22 mouse cellular contexts compared by ENCODE assay signal in genomic region chr2:102314610-102315009, GRCm38 (mm10).
DNase-seq lines count a peak whose midpoint lies in the region; ATAC-seq and TF ChIP-seq lines count a peak whose summit lies in the region.
"Had no signal": no experiment of that assay in that cellular context is flagged by ENCODE, and none has a peak within 500 bp of the region (broad histone marks: within the 10 kb centered on the region; RNA-seq: fewer than 3 reads in every experiment).

No protein-coding gene starts in this region.

- DNase-seq in adrenal gland, adult 2 months = peak; percentile 26
- DNase-seq in adrenal gland, adult 18-20 months (ENCODE audit: low spot score in 2 of 2) = no peak
- DNase-seq in kidney, adult 2 months = peak; percentile 17
- DNase-seq in kidney, postnatal 14 days = no peak
- DNase-seq in midbrain, embryonic 14.5 days = peak; percentile 35
- no peak for DNase-seq in midbrain, postnatal 0 days (ENCODE audit: low spot score)
- no peak for DNase-seq in layer of hippocampus, adult 2 months (ENCODE audit: low spot score in 2 of 2)
- no peak for DNase-seq in ovary, postnatal 14 days (ENCODE audit: low spot score)
- DNase-seq: adrenal gland, postnatal 10 days; cerebellum, adult 11-12 months; cerebellum, postnatal 14 days; gastrocnemius, postnatal 10 days; kidney, postnatal 4 days; thymus, postnatal 14 days had no signal

- no peaks in the 10 kb centered on the region for H3K4me1 ChIP-seq in kidney, adult 2 months (ENCODE audit: control insufficient read depth, insufficient read depth, low read length)
- no peaks in the 10 kb centered on the region for H3K4me1 ChIP-seq in midbrain, embryonic 14.5 days (ENCODE audit: control insufficient read depth, insufficient read depth, low read length)
- H3K4me1 ChIP-seq in midbrain, postnatal 0 days (ENCODE audit: insufficient read depth, low read length) = no peaks in the 10 kb centered on the region
- H3K4me1 ChIP-seq: intestine, embryonic 15.5 days had no signal

- H3K36me3 ChIP-seq in kidney, adult 2 months (ENCODE audit: control insufficient read depth, insufficient read depth, low read length) = no peaks in the 10 kb centered on the region; the same call in 1 of the 2 replicates
- H3K36me3 ChIP-seq in midbrain, embryonic 14.5 days (ENCODE audit: control insufficient read depth, insufficient read depth, low read length) = no peaks in the 10 kb centered on the region
- no peaks in the 10 kb centered on the region for H3K36me3 ChIP-seq in midbrain, postnatal 0 days (ENCODE audit: insufficient read depth, low read length)
- H3K36me3 ChIP-seq: embryonic facial prominence, embryonic 15.5 days; intestine, embryonic 15.5 days; limb, embryonic 12.5 days; neural tube, embryonic 13.5 days had no signal

- ATAC-seq in midbrain, embryonic 14.5 days (ENCODE audit: low FRiP score, low TSS enrichment) = no peak
- ATAC-seq in midbrain, postnatal 0 days (ENCODE audit: low FRiP score) = no peak
- ATAC-seq: intestine, embryonic 15.5 days had no signal

- H3K9ac ChIP-seq in midbrain, embryonic 14.5 days (replicated peaks; ENCODE audit: low read length) = no peak overlapping the region
- no peak overlapping the region for H3K9ac ChIP-seq in midbrain, postnatal 0 days (replicated peaks; ENCODE audit: low read length, poor library complexity, severe bottlenecking)
- H3K9ac ChIP-seq: embryonic facial prominence, embryonic 15.5 days; hindbrain, embryonic 14.5 days; intestine, embryonic 15.5 days; limb, embryonic 12.5 days; liver, embryonic 14.5 days; neural tube, embryonic 13.5 days had no signal

- H3K4me3 ChIP-seq in kidney, adult 2 months (ENCODE audit: insufficient read depth, low read depth, low read length) = no peak overlapping the region
- no peak overlapping the region for H3K4me3 ChIP-seq in midbrain, embryonic 14.5 days (replicated peaks; ENCODE audit: low read depth, low read length)
- H3K4me3 ChIP-seq in midbrain, postnatal 0 days (ENCODE audit: low read depth, low read length) = no peak overlapping the region
- no peak overlapping the region for H3K4me3 ChIP-seq in layer of hippocampus, adult 2 months
- H3K4me3 ChIP-seq: embryonic facial prominence, embryonic 15.5 days; intestine, embryonic 15.5 days; limb, embryonic 12.5 days; neural tube, embryonic 13.5 days had no signal

- TF ChIP-seq CTCF in kidney, adult 2 months (conservative IDR thresholded peaks at IDR 0.05; ENCODE audit: insufficient read depth, insufficient read length, low read depth, low read length) = no peak
- no peak for TF ChIP-seq CTCF in midbrain, postnatal 0 days (IDR thresholded peaks at IDR 0.05)
- TF ChIP-seq CTCF in layer of hippocampus, adult 2 months (conservative IDR thresholded peaks at IDR 0.05) = no peak

- TF ChIP-seq POLR2A in kidney, adult 2 months (IDR thresholded peaks at IDR 0.05; ENCODE audit: low read depth, low read length) = no peak

- H3K27me3 ChIP-seq in kidney, adult 2 months (replicated peaks; ENCODE audit: control insufficient read depth, insufficient read depth, low read length) = no peaks in the 10 kb centered on the region
- no peaks in the 10 kb centered on the region for H3K27me3 ChIP-seq in midbrain, embryonic 14.5 days (ENCODE audit: control insufficient read depth, insufficient read depth, low read length)
- H3K27me3 ChIP-seq in midbrain, postnatal 0 days (ENCODE audit: insufficient read depth, low read length) = no peaks in the 10 kb centered on the region
- H3K27me3 ChIP-seq: embryonic facial prominence, embryonic 15.5 days; intestine, embryonic 15.5 days; limb, embryonic 12.5 days; neural tube, embryonic 13.5 days had no signal

- no peaks in the 10 kb centered on the region for H3K9me3 ChIP-seq in midbrain, embryonic 14.5 days (ENCODE audit: control insufficient read depth, low read length)
- H3K9me3 ChIP-seq in midbrain, postnatal 0 days (ENCODE audit: low read length) = no peaks in the 10 kb centered on the region
- H3K9me3 ChIP-seq: embryonic facial prominence, embryonic 15.5 days; G1E; intestine, embryonic 15.5 days; limb, embryonic 12.5 days; neural tube, embryonic 13.5 days had no signal

- WGBS in kidney, adult 2 months = 13% methylated on average over 1 of the region's 1 CpGs
- 50% methylated on average over 1 of the region's 1 CpGs for WGBS in midbrain, embryonic 14.5 days
- 31% methylated on average over 1 of the region's 1 CpGs for WGBS in midbrain, postnatal 0 days

- no peak overlapping the region for H3K4me2 ChIP-seq in midbrain, embryonic 14.5 days (ENCODE audit: low read length)
- H3K4me2 ChIP-seq in midbrain, postnatal 0 days (ENCODE audit: low read depth, low read length, poor library complexity, severe bottlenecking) = no peak overlapping the region
- H3K4me2 ChIP-seq: embryonic facial prominence, embryonic 15.5 days; hindbrain, embryonic 14.5 days; intestine, embryonic 15.5 days; limb, embryonic 12.5 days; midbrain, embryonic 11.5 days; neural tube, embryonic 13.5 days had no signal

- H3K27ac ChIP-seq in kidney, adult 2 months (ENCODE audit: insufficient read depth, low read depth, low read length) = no peak overlapping the region
- no peak overlapping the region for H3K27ac ChIP-seq in midbrain, embryonic 14.5 days (replicated peaks; ENCODE audit: low read depth, low read length)
- no peak overlapping the region for H3K27ac ChIP-seq in midbrain, postnatal 0 days (ENCODE audit: low read depth, low read length)
- H3K27ac ChIP-seq in layer of hippocampus, adult 2 months = no peak overlapping the region
- H3K27ac ChIP-seq: embryonic facial prominence, embryonic 15.5 days; hindbrain, embryonic 14.5 days; intestine, embryonic 15.5 days; limb, embryonic 12.5 days; liver, embryonic 14.5 days; neural tube, embryonic 13.5 days had no signal

Comparison
In these comparisons a context has a peak if more than half of its experiments do, and no peak if none do; other contexts are left out.
1. DNase-seq: peak in adrenal gland, adult 2 months (single experiment), kidney, adult 2 months (single experiment) and midbrain, embryonic 14.5 days (single experiment); none in adrenal gland, adult 18-20 months (0 of 2), kidney, postnatal 14 days (single experiment), midbrain, postnatal 0 days (single experiment), layer of hippocampus, adult 2 months (0 of 2) and ovary, postnatal 14 days (single experiment).